Mouse (Mus musculus) stomach, postnatal 0 days (tissue): ENCODE measurements at regions not wholly inside any gene's neighbourhood (a gene's known extent, or its start where the extent isn't known, plus 50 kb on each side); places are given as distances from the start of the nearest gene placed in this dataset. TPM values are rescaled to one million over a fixed set of nuclear protein-coding genes. Genes with fewer than 3 reads are reported as not detected.

Experiments
- ATAC-seq: fragments of 200-750 bp; cut with Nextera tagmentation; 2 replicates; pipeline ENCODE4 v1.8.0; 2017; ENCODE audit not compliant: low FRiP score, low TSS enrichment
- DNase-seq: peaks from one replicate; pipeline ENCODE4 v3.0.0-alpha.2; 2016; ENCODE audit warnings: low spot score
- H3K27ac ChIP-seq: fragments of 300-500 bp; sonication (generic); replicated peaks from 2 replicates; pipeline ENCODE4 v1.5.1; 2014; ENCODE audit warnings: mild to moderate bottlenecking, control low read depth
- H3K27me3 ChIP-seq: fragments of 300-500 bp; sonication (generic); 2 replicates; pipeline ENCODE4 v1.6.1; 2014; ENCODE audit warnings: low read length; ENCODE audit not compliant: control insufficient read depth, insufficient read depth
- H3K36me3 ChIP-seq: fragments of 300-500 bp; sonication (generic); 2 replicates; pipeline ENCODE4 v1.6.1; 2014; ENCODE audit warnings: low read length, mixed read lengths; ENCODE audit not compliant: control insufficient read depth, insufficient read depth
- H3K4me1 ChIP-seq: fragments of 300-500 bp; sonication (generic); replicated peaks from 2 replicates; pipeline ENCODE4 v1.6.1; 2014; ENCODE audit warnings: antibody characterized with exemption; ENCODE audit not compliant: control insufficient read depth, insufficient read depth
- H3K4me2 ChIP-seq: fragments of 300-500 bp; sonication (generic); replicated peaks from 2 replicates; pipeline ENCODE4 v1.6.1; 2014; ENCODE audit warnings: low read depth, mild to moderate bottlenecking, control low read depth, moderate library complexity
- H3K4me3 ChIP-seq: fragments of 300-500 bp; sonication (generic); 2 replicates; pipeline ENCODE4 v1.5.1; 2014; ENCODE audit warnings: low read depth, low read length, control low read depth
- H3K9ac ChIP-seq: fragments of 300-500 bp; sonication (generic); 2 replicates; pipeline ENCODE4 v1.6.1; 2014; ENCODE audit warnings: mild to moderate bottlenecking, low read length, control low read depth, mixed read lengths
- H3K9me3 ChIP-seq: fragments of 300-500 bp; sonication (generic); 2 replicates; pipeline ENCODE4 v1.6.1; 2016; ENCODE audit warnings: low read length; ENCODE audit not compliant: control insufficient read depth
- CTCF ChIP-seq: IDR thresholded peaks from 2 replicates; pipeline ENCODE4 v1.5.1; 2016; ENCODE audit warnings: antibody characterized with exemption, low read depth, mild to moderate bottlenecking, moderate library complexity
- EP300 ChIP-seq: optimal IDR thresholded peaks from 2 replicates; pipeline ENCODE3; 2016; ENCODE audit warnings: antibody characterized with exemption
- WGBS: fragments of 180-500 bp; shearing (Covaris S2); extraction: QIAGEN DNeasy Blood & Tissue Kit; methylation state at CpG from one replicate; pipeline ENCODE4 v1.1.7; 2014; 5-methylcytosine and 5-hydroxymethylcytosine counted together
- microRNA-seq: library from miRNA; unstranded; fragments of <30 nt; microRNA quantifications from one replicate; pipeline ENCODE4, GENCODE M21; 2016

- H3K9me3 ChIP-seq = no peaks in the 10 kb centered on the region
- WGBS = 72% methylated on average over 4 of the region's 4 CpGs
- no peak for DNase-seq
- H3K27me3 ChIP-seq = no peaks in the 10 kb centered on the region
- TF ChIP-seq CTCF (no peak), EP300 (no peak)
- H3K4me3 ChIP-seq = no peak overlapping the region
- no peak overlapping the region for H3K9ac ChIP-seq
- H3K4me2 ChIP-seq = no peak overlapping the region
- no peak overlapping the region for H3K27ac ChIP-seq
- H3K36me3 ChIP-seq = no peaks in the 10 kb centered on the region
- no peak for ATAC-seq
- H3K4me1 ChIP-seq = no peaks in the 10 kb centered on the region
Measured at GRCm38 (mm10) chr11:64917301-64917700, 61.5 kb upstream of the Elac2 start.

GRCm38 (mm10) chr11:64924989-64925388, 53.8 kb upstream of the Elac2 start:
- TF ChIP-seq EP300 = no peak
- no peak for TF ChIP-seq CTCF
- no peaks in the 10 kb centered on the region for H3K4me1 ChIP-seq
- no peak overlapping the region for H3K27ac ChIP-seq
- no peak for ATAC-seq
- H3K36me3 ChIP-seq = no peaks in the 10 kb centered on the region
- no peak overlapping the region for H3K9ac ChIP-seq
- no peaks in the 10 kb centered on the region for H3K27me3 ChIP-seq
- H3K9me3 ChIP-seq = no peaks in the 10 kb centered on the region
- WGBS = 81% methylated on average over 2 of the region's 2 CpGs
- no peak for DNase-seq
- no peak overlapping the region for H3K4me3 ChIP-seq
- H3K4me2 ChIP-seq = no peak overlapping the region

- H3K36me3 ChIP-seq = no peaks in the 10 kb centered on the region
- no peaks in the 10 kb centered on the region for H3K27me3 ChIP-seq
- no peak overlapping the region for H3K4me2 ChIP-seq
- ATAC-seq (no peak), DNase-seq (no peak)
- H3K4me1 ChIP-seq = no peaks in the 10 kb centered on the region
- no peak overlapping the region for H3K27ac ChIP-seq
- no peak for TF ChIP-seq EP300
- no peak for TF ChIP-seq CTCF
- no peak overlapping the region for H3K9ac ChIP-seq
- H3K9me3 ChIP-seq = no peaks in the 10 kb centered on the region
- WGBS = 55% methylated on average over 1 of the region's 1 CpGs
- no peak overlapping the region for H3K4me3 ChIP-seq
Measured at GRCm38 (mm10) chr11:64925970-64926369, 52.9 kb upstream of the Elac2 start.

Small RNA genes in the stretch of these regions (microRNA-seq; reads per million reads assigned to microRNA genes)
- not detected for gene Gm24275
